Mouse (Mus musculus) cortical plate, adult 2 months (tissue): ENCODE data around the gene Lama5. TPM values are rescaled to one million over a fixed set of nuclear protein-coding genes. Genes with fewer than 3 reads are reported as not detected.

Experiments used
- H3K27ac ChIP-seq: fragments of 200-500 bp; 2 replicates; pipeline ENCODE4 v1.5.1; 2012; ENCODE audit warnings: low read length, control low read depth, inconsistent platforms; ENCODE audit not compliant: insufficient read depth
- H3K4me1 ChIP-seq: fragments of 200-500 bp; 2 replicates; pipeline ENCODE4 v1.6.1; 2011; ENCODE audit warnings: low read length; ENCODE audit not compliant: control insufficient read depth, insufficient read depth
- H3K4me3 ChIP-seq: fragments of 200-500 bp; 2 replicates; pipeline ENCODE4 v1.5.1; 2011; ENCODE audit warnings: mild to moderate bottlenecking, low read length, control low read depth; ENCODE audit not compliant: insufficient read depth
- CTCF ChIP-seq: fragments of 200-500 bp; IDR thresholded peaks from 2 replicates; pipeline ENCODE4 v1.5.1; 2011; ENCODE audit warnings: mild to moderate bottlenecking, control low read depth, low read length; ENCODE audit not compliant: insufficient read depth; ENCODE audit errors: extremely low read depth
- POLR2A ChIP-seq: fragments of 200-500 bp; IDR thresholded peaks from 2 replicates; pipeline ENCODE4 v1.6.1; 2011; ENCODE audit warnings: mild to moderate bottlenecking, low read length, control low read depth; ENCODE audit not compliant: insufficient read depth; ENCODE audit errors: extremely low read depth
- polyA plus RNA-seq: library from polyadenylated mRNA; depleted of rRNA; stranded (reverse); fragments of >200 nt; gene quantifications from 2 replicates; pipeline ENCODE4 v1.2.3, GENCODE M21; 2012

The Lama5 gene
- polyA plus RNA-seq, 1 experiment: 6.0 TPM

DNA sequence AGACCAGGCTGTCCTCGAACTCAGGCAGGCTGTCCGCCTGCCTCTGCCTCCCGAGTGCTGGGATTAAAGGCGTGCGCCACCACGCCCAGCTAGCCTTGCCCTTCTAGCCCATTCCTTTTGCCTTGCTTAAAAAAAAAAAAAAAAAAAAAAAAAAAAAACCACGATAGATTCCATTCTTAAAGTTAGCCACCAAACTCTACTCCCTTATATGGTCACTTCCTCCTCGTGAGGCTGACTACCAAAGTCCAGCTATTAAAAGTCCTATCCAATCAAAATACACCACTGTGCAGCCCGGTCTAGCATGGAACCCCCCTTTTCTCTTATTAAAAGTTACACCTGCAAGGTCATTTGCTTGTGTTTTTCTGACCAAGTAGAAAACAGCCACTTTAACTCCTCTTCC, 30.0 kb upstream of the Lama5 start:
- TF ChIP-seq POLR2A: no peak
- no peak for TF ChIP-seq CTCF
- no peak overlapping the region for H3K27ac ChIP-seq
- no peaks in the 10 kb centered on the region; the same call in 1 of the 2 replicates for H3K4me1 ChIP-seq
- H3K4me3 ChIP-seq: no peak overlapping the region

- no peak overlapping the region for H3K4me3 ChIP-seq
- no peaks in the 10 kb centered on the region; the same call in 1 of the 2 replicates for H3K4me1 ChIP-seq
- no peak for TF ChIP-seq CTCF
- H3K27ac ChIP-seq: no peak overlapping the region
Observed at GRCm38 (mm10) chr2:180254436-180255209, 29.0 kb upstream of the Lama5 start.

- Histone ChIP-seq H3K27ac (no peak overlapping the region), H3K4me3 (no peak overlapping the region), H3K4me1 (no peaks in the 10 kb centered on the region)
- TF ChIP-seq CTCF: no peak
- TF ChIP-seq POLR2A: no peak
Observed at GRCm38 (mm10) chr2:180251838-180252237, 26.2 kb upstream of the Lama5 start.

- Histone ChIP-seq H3K4me1 (no peaks in the 10 kb centered on the region), H3K4me3 (no peak overlapping the region), H3K27ac (no peak overlapping the region)
- TF ChIP-seq POLR2A: no peak
- peak; percentile 98 for TF ChIP-seq CTCF
Observed at GRCm38 (mm10) chr2:180250930-180251611, 25.4 kb upstream of the Lama5 start.

DNA sequence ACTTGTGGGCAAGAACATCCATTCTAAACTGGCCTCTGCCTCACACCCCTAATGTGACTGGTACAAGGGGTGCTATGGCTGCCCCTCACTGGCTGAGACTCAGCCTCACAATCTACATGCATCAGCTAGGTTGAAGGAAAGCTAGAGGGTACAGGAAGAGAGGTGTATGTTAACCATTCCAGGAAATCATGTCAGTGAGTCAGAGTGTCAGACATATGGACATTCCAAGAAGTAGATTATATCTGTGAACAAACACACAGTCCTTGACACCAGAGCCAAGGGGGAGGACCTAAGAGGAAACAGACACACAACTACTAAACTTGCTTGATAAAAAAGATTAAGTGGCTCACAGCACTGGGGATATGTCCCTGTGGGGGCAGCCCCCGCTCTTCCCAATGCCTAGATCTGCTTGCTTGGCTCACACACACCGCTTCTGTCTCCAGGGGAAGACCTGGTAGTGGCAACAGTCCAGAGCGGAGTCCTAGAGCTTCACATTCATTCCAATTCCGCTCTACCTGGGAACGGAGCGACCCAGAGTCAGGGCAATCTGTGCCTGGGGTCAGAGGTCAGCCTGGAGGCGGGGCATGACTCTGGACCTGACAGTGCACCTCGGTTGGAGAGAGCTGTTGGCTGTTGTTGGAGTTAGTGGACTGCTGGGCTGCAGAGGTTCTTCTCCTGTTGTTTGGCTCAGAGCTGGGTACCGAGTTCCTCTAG, 23.4 kb upstream of the Lama5 start:
- TF ChIP-seq POLR2A: no peak
- no peak overlapping the region for H3K27ac ChIP-seq
- H3K4me1 ChIP-seq: no peaks in the 10 kb centered on the region
- no peak overlapping the region for H3K4me3 ChIP-seq

DNA sequence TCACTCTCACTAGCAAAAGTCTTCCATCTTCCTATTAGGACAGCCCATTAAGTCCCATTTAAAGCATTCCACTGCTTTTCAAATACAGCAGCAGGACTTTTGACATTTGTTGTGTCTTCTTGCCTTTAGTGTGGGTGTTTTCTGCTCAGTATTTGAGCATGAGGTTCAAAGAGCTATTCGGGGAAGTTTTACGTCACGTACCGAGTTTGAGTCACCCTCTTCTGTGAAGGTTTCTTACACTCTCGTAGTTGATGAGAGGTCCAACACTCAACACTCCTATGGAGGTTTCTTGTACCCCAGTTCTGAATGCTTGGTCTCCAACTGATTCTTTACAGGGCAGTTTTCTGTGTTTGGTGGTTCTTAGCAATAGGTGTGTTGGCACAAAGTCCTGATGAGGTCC, 22.3 kb upstream of the Lama5 start:
- no peaks in the 10 kb centered on the region for H3K4me1 ChIP-seq
- no peak overlapping the region for H3K4me3 ChIP-seq
- TF ChIP-seq CTCF (no peak), POLR2A (no peak)
- no peak overlapping the region for H3K27ac ChIP-seq

GRCm38 (mm10) chr2:180243108-180243507, 17.4 kb upstream of the Lama5 start:
- Histone ChIP-seq H3K4me1 (no peaks in the 10 kb centered on the region), H3K27ac (no peak overlapping the region)
- no peak for TF ChIP-seq CTCF
- TF ChIP-seq POLR2A: no peak

GRCm38 (mm10) chr2:180238591-180238990, 12.9 kb upstream of the Lama5 start:
- TF ChIP-seq POLR2A (no peak), CTCF (no peak)
- Histone ChIP-seq H3K4me3 (no peak overlapping the region), H3K4me1 (no peaks in the 10 kb centered on the region), H3K27ac (no peak overlapping the region)

More at GRCm38 (mm10) chr2:180243108-180243507, 17.4 kb upstream of the Lama5 start:
- no peak overlapping the region for H3K4me3 ChIP-seq

- TF ChIP-seq CTCF (no peak), POLR2A (no peak)
- Histone ChIP-seq H3K4me3 (no peak overlapping the region), H3K27ac (no peak overlapping the region), H3K4me1 (no peaks in the 10 kb centered on the region)
Observed at GRCm38 (mm10) chr2:180237601-180238345, 12.1 kb upstream of the Lama5 start.

DNA sequence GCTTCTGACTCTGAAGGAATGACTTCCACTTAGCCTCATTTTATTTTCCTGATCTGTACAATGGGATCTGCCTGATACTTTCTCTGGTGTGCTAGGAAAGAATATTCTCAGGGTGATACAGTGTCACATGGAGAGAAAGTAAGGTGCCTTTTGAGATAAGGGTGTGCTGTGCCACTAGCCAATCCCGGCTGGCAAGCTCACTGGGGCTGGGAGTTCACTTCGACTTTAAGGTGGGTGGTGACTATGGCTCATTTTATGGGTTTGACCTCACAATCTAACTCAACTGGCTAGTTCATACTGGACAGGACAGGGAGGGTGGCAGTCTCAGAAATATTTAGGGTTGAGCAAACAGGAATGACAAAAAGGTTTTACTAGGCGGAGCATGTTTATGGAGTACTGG, 11.3 kb upstream of the Lama5 start:
- Histone ChIP-seq H3K4me3 (no peak overlapping the region), H3K4me1 (no peaks in the 10 kb centered on the region), H3K27ac (no peak overlapping the region)
- TF ChIP-seq CTCF (no peak), POLR2A (no peak)
